Mouse (Mus musculus): ENCODE results near the gene Ugt1a7c. TPM values are rescaled to one million over a fixed set of nuclear protein-coding genes. Genes with fewer than 3 reads are reported as not detected.
"Not testable (repeated sequence)": the region's sequence is repeated elsewhere in the genome, so short reads cannot be mapped to it uniquely, and the experiment has no call there.

Gene Ugt1a7c
- polyA plus RNA-seq, 1 experiment from 2014 or later: 1.2 TPM

- WGBS: 26% methylated on average over 3 of the region's 3 CpGs
- ATAC-seq: 0 out of 2 replicates have a peak, but pooled peaks have one; percentile 3
- peaks cover 7% of the 10 kb centered on the region; the same call in 1 of the 2 replicates for H3K4me1 ChIP-seq (replicated peaks; ENCODE audit: control insufficient read depth, insufficient read depth, low read length)
- no peak overlapping the region for H3K9ac ChIP-seq (replicated peaks; ENCODE audit: low read depth, low read length)
- H3K9me3 ChIP-seq (ENCODE audit: control insufficient read depth, low read length): no peaks in the 10 kb centered on the region
- H3K36me3 ChIP-seq (ENCODE audit: control insufficient read depth, insufficient read depth): no peaks in the 10 kb centered on the region
- H3K27me3 ChIP-seq (replicated peaks; ENCODE audit: control insufficient read depth, insufficient read depth, low read length): no peaks in the 10 kb centered on the region
- H3K4me3 ChIP-seq (replicated peaks; ENCODE audit: low read length): no peak overlapping the region
- no peak overlapping the region for H3K4me2 ChIP-seq (ENCODE audit: low read length)
- H3K27ac ChIP-seq (ENCODE audit: low read length): peak overlapping the region; percentile 17; the same call in 1 of the 2 replicates
Observed at GRCm38 (mm10) chr1:88133908-88134456, 39.1 kb downstream of the Ugt1a7c start.

GRCm38 (mm10) chr1:88134457-88135011, 39.7 kb downstream of the Ugt1a7c start, which contains the start of gene Ugt1a6a:
TSS of gene Ugt1a6a (plus strand) at chr1:88134809.
- peak; percentile 80 for ATAC-seq
- H3K9ac ChIP-seq (replicated peaks; ENCODE audit: low read depth, low read length); H3K4me1 ChIP-seq (replicated peaks; ENCODE audit: control insufficient read depth, insufficient read depth, low read length); H3K27me3 ChIP-seq (replicated peaks; ENCODE audit: control insufficient read depth, insufficient read depth, low read length); H3K4me2 ChIP-seq (ENCODE audit: low read length); H3K9me3 ChIP-seq (ENCODE audit: control insufficient read depth, low read length); H3K4me3 ChIP-seq (replicated peaks; ENCODE audit: low read length); H3K36me3 ChIP-seq (ENCODE audit: control insufficient read depth, insufficient read depth): not testable (repeated sequence)
- peak within 1 kb of the TSS; percentile 23 for H3K27ac ChIP-seq (ENCODE audit: low read length)
- 20% methylated on average over 5 of the region's 5 CpGs for WGBS

GRCm38 (mm10) chr1:88135229-88135904, 40.5 kb downstream of the Ugt1a7c start:
- not testable (repeated sequence) for H3K9me3 ChIP-seq (ENCODE audit: control insufficient read depth, low read length); H3K4me1 ChIP-seq (replicated peaks; ENCODE audit: control insufficient read depth, insufficient read depth, low read length); H3K36me3 ChIP-seq (ENCODE audit: control insufficient read depth, insufficient read depth); H3K27ac ChIP-seq (ENCODE audit: low read length); H3K4me2 ChIP-seq (ENCODE audit: low read length); H3K27me3 ChIP-seq (replicated peaks; ENCODE audit: control insufficient read depth, insufficient read depth, low read length); H3K4me3 ChIP-seq (replicated peaks; ENCODE audit: low read length); H3K9ac ChIP-seq (replicated peaks; ENCODE audit: low read depth, low read length)
- peak; percentile 40; the same call in 1 of the 2 replicates for ATAC-seq
- WGBS: 84% methylated on average over 5 of the region's 6 CpGs

GRCm38 (mm10) chr1:88136646-88137045, 41.8 kb downstream of the Ugt1a7c start:
- no peak overlapping the region for H3K9ac ChIP-seq (replicated peaks; ENCODE audit: low read depth, low read length)
- WGBS: 71% methylated on average over 2 of the region's 2 CpGs
- ATAC-seq: no peak
- no peak overlapping the region for H3K27ac ChIP-seq (ENCODE audit: low read length)
- peaks cover 7% of the 10 kb centered on the region; the same call in 1 of the 2 replicates for H3K4me1 ChIP-seq (replicated peaks; ENCODE audit: control insufficient read depth, insufficient read depth, low read length)
- H3K4me2 ChIP-seq (ENCODE audit: low read length): no peak overlapping the region
- H3K27me3 ChIP-seq (replicated peaks; ENCODE audit: control insufficient read depth, insufficient read depth, low read length): no peaks in the 10 kb centered on the region
- no peaks in the 10 kb centered on the region for H3K36me3 ChIP-seq (ENCODE audit: control insufficient read depth, insufficient read depth)
- H3K9me3 ChIP-seq (ENCODE audit: control insufficient read depth, low read length): no peaks in the 10 kb centered on the region
- H3K4me3 ChIP-seq (replicated peaks; ENCODE audit: low read length): no peak overlapping the region

GRCm38 (mm10) chr1:88137264-88137663, 42.4 kb downstream of the Ugt1a7c start:
- no peak overlapping the region for H3K4me2 ChIP-seq (ENCODE audit: low read length)
- no peak for ATAC-seq
- H3K27me3 ChIP-seq (replicated peaks; ENCODE audit: control insufficient read depth, insufficient read depth, low read length): no peaks in the 10 kb centered on the region
- no peak overlapping the region for H3K4me3 ChIP-seq (replicated peaks; ENCODE audit: low read length)
- WGBS: 89% methylated on average over 3 of the region's 3 CpGs
- H3K9ac ChIP-seq (replicated peaks; ENCODE audit: low read depth, low read length): no peak overlapping the region
- no peak overlapping the region for H3K27ac ChIP-seq (ENCODE audit: low read length)
- peaks cover 7% of the 10 kb centered on the region; the same call in 1 of the 2 replicates for H3K4me1 ChIP-seq (replicated peaks; ENCODE audit: control insufficient read depth, insufficient read depth, low read length)
- H3K36me3 ChIP-seq (ENCODE audit: control insufficient read depth, insufficient read depth): no peaks in the 10 kb centered on the region
- H3K9me3 ChIP-seq (ENCODE audit: control insufficient read depth, low read length): no peaks in the 10 kb centered on the region

GRCm38 (mm10) chr1:88138145-88138544, 43.3 kb downstream of the Ugt1a7c start:
- ATAC-seq: no peak
- no peak overlapping the region for H3K27ac ChIP-seq (ENCODE audit: low read length)
- 90% methylated on average over 1 of the region's 1 CpGs for WGBS
- no peaks in the 10 kb centered on the region for H3K36me3 ChIP-seq (ENCODE audit: control insufficient read depth, insufficient read depth)
- H3K9me3 ChIP-seq (ENCODE audit: control insufficient read depth, low read length): no peaks in the 10 kb centered on the region
- no peaks in the 10 kb centered on the region for H3K27me3 ChIP-seq (replicated peaks; ENCODE audit: control insufficient read depth, insufficient read depth, low read length)
- peaks cover 7% of the 10 kb centered on the region; the same call in 1 of the 2 replicates for H3K4me1 ChIP-seq (replicated peaks; ENCODE audit: control insufficient read depth, insufficient read depth, low read length)
- no peak overlapping the region for H3K4me2 ChIP-seq (ENCODE audit: low read length)
- H3K4me3 ChIP-seq (replicated peaks; ENCODE audit: low read length): no peak overlapping the region
- no peak overlapping the region for H3K9ac ChIP-seq (replicated peaks; ENCODE audit: low read depth, low read length)

- not testable (repeated sequence) for ATAC-seq; H3K9ac ChIP-seq (replicated peaks; ENCODE audit: low read depth, low read length); H3K36me3 ChIP-seq (ENCODE audit: control insufficient read depth, insufficient read depth); H3K27ac ChIP-seq (ENCODE audit: low read length); H3K9me3 ChIP-seq (ENCODE audit: control insufficient read depth, low read length); H3K4me1 ChIP-seq (replicated peaks; ENCODE audit: control insufficient read depth, insufficient read depth, low read length); H3K4me2 ChIP-seq (ENCODE audit: low read length); H3K4me3 ChIP-seq (replicated peaks; ENCODE audit: low read length); H3K27me3 ChIP-seq (replicated peaks; ENCODE audit: control insufficient read depth, insufficient read depth, low read length)
- 48% methylated on average over 1 of the region's 1 CpGs for WGBS
Observed at GRCm38 (mm10) chr1:88140492-88140891, 45.6 kb downstream of the Ugt1a7c start.

GRCm38 (mm10) chr1:88143966-88144675, 49.3 kb downstream of the Ugt1a7c start:
- H3K36me3 ChIP-seq (ENCODE audit: control insufficient read depth, insufficient read depth); H3K4me3 ChIP-seq (replicated peaks; ENCODE audit: low read length); H3K27me3 ChIP-seq (replicated peaks; ENCODE audit: control insufficient read depth, insufficient read depth, low read length); ATAC-seq; H3K4me2 ChIP-seq (ENCODE audit: low read length); H3K9me3 ChIP-seq (ENCODE audit: control insufficient read depth, low read length); H3K9ac ChIP-seq (replicated peaks; ENCODE audit: low read depth, low read length); H3K27ac ChIP-seq (ENCODE audit: low read length); H3K4me1 ChIP-seq (replicated peaks; ENCODE audit: control insufficient read depth, insufficient read depth, low read length): not testable (repeated sequence)
- 1% methylated on average over 4 of the region's 5 CpGs for WGBS

GRCm38 (mm10) chr1:88145278-88145677, 50.4 kb downstream of the Ugt1a7c start:
- H3K27ac ChIP-seq (ENCODE audit: low read length); ATAC-seq; H3K4me3 ChIP-seq (replicated peaks; ENCODE audit: low read length); H3K9me3 ChIP-seq (ENCODE audit: control insufficient read depth, low read length); H3K4me2 ChIP-seq (ENCODE audit: low read length); H3K36me3 ChIP-seq (ENCODE audit: control insufficient read depth, insufficient read depth); H3K4me1 ChIP-seq (replicated peaks; ENCODE audit: control insufficient read depth, insufficient read depth, low read length); H3K9ac ChIP-seq (replicated peaks; ENCODE audit: low read depth, low read length); H3K27me3 ChIP-seq (replicated peaks; ENCODE audit: control insufficient read depth, insufficient read depth, low read length): not testable (repeated sequence)
- WGBS: 85% methylated on average over 2 of the region's 2 CpGs
